Mouse (Mus musculus): Measurements from ENCODE around the gene Card14.

Card14 gene

DNA sequence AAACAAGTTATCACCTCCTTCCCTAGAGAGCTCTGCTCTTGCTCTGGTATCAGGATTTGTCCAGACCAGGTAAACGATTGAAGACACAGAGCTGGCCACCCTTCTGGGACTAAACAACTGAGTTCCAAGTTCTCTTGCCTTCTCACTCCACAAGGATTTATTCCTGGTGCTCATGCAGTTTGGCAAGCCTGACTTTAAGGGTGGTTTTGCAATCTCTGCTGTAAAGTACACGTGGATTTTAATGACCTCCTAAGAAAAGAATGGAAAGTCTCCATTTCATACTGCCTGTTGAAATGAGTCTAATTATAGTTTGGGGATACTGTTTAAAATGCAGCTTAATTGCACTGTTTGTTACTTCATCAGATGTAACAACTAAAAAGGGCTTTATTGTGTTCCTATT is 6.6 kb upstream of the Card14 start:
- no peak for DNase-seq (ENCODE audit: low read depth, low spot score)

DNA sequence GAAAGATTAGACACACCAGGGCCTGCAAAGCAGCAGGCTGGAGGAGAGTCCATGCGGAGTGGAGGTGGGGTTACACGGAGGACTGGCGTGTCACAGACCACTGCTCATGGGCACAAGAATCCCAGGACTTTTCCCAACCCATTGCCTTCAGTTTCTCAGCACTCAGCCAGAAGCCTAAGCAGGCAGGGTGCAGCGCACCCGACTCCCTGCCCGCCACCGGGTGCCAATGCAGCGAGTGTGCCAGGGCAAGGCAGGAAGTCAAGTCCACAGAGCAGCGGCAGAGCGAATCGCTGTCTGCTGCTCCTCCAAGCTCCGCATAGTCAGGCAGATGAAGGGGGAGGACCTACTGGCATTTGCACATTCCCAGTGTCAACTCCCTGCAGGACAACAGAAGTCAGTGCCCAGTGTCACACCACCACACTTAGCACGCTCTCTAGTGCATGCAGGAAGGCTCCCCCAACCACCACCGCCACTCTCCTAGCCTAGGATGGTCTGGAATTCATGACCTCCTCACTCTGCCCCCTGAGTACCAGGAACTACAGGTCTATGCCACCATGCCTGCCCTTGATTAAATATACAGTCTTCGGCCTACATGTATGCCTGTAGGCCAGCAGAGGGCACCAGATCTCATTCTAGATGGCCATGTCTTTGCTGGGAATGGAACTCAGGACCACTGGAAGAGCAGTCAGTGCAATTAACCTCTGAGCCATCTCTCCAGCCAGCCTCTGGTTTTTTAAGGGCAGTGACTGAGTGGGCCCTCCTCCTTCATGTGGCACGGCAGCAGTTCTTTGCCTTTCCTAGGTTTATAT is 2.5 kb upstream of the Card14 start:
- peak; percentile 63 for DNase-seq (ENCODE audit: low read depth, low spot score)

DNA sequence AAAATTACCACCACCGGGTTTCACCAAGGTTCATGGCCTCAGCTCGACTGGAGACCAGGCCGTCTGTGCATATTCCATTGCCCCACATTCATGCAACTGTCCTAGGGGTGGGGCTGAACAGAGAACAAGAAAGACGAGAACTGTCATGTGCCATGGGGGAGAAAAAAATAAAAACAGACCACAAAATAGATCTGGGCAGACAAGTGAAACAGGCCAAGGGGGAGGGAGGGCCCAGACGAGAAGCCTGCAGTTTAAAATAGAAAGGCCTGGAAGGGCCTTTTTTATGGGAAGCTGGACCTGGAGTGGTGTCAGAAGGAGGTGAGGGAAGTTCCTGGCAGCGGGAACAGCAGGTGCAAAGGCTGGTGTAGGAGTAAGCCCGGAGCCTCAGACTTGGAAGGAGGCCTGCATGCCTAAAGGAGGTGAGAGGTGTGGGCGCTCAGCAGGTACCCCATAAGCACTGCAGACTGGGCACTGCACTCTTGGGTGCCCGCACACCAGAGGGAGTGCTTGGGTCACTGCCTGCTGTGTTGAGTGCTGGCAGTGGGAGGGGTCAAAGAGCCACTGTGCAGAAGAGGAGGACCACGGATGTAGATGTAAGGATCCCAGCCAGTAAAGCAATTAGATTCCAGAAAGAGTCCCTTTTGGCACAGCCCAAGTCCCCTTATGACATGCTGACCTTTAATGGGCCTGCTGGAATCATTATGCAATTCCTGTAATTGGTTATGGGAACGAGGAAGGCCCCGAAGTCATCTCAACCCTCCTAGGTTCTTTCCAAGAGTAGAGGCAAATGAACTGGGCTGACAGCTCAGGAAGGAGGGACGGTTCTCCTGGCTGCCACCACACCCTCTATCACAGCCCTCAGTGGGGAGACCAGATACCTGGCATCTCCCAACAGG is 558 bp upstream of the Card14 start:
- DNase-seq (ENCODE audit: low read depth, low spot score): no peak

DNA sequence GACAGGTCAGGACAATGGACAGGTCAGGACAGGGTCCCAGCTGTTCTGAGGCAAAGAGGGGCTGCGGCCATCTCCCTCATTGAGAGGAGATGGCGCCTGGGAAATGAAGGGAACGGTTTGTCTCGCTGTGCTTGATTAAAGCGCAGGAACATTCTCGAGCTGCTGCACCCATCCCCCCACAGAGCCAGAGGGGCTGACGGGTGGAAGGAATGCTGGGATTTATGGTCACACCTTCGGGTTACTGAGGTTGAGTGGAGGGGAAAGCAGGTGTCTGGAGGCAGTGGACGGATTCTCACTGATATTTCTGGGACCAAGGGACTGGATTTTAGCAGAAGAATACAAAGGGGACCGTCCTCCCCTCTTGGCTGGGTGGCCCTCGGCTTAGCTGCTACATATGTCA is 348 bp downstream of the Card14 start:
- DNase-seq (ENCODE audit: low read depth, low spot score): no peak

DNA sequence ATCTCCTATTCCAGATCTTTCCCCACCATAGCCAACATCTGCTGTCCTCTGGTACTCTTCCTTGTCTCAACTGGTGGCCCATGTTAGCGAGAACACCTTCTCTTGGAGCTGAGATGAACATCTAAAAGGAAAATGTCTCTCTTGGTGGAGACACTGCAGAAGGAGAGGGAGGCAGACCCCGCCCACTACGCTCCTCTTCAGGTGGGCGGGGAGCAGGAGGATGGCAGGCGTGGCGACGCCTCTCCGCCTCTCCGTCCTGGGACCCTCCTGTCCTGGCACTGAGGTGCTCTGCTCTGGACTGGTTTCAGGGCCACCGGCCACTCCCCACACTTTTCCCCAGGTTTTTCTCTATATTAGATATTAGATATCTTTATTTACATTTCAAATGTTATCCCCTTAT is 3.1 kb downstream of the Card14 start:
- DNase-seq (ENCODE audit: low read depth, low spot score): no peak

DNA sequence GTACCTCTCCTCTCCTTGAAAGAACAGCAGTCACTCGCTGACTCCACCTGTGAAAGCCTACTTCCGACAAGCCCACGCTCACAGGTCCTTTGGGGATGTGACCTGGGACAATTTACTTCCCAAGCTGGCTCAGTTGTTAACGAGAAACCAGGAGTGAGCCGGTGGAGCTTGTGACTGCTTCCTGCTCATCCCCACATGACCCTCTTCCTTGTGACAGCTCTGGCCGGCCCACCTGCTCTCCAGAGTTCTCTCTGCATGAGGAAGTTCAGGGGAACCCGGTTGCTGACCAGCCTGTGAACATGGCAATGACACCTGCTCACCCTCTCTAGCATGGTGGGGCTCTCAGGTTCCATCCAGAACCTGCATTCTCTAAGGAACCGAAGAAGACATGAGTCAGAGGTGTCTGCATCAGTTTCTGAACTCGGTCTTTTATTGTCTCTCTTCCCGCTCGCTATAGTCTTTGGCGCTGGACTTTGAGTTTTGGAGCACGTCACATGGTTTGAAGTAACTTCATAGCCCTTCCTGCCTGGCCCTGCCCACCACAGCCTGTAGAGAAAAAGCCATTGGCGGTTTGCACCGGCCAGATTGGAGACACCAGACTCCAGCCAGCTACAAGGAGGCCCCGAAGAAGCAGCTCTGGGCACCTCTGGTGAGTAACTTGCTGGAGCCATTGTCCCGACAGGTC is 6.8 kb downstream of the Card14 start:
- no peak for DNase-seq (ENCODE audit: low read depth, low spot score)

DNA sequence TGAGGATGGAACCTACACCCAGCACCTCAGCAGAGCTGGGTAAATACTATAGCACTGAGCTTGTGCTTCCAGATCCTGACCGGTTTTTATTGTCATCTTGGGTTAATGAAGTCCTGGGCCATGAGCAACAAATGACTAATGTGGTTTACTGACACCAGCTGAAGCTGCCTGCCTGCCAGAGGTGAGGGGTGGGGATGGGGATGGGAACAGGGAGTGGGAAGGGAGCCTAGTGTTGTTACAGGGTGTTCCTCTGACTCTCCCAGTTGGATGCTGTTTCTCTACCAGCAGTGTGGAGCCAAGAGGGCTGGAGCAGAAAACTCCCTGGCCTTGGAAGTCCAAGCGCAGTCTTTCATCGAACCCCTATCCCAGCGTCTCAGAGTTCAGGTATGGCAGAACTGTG is 9.2 kb downstream of the Card14 start:
- DNase-seq (ENCODE audit: low read depth, low spot score): no peak

DNA sequence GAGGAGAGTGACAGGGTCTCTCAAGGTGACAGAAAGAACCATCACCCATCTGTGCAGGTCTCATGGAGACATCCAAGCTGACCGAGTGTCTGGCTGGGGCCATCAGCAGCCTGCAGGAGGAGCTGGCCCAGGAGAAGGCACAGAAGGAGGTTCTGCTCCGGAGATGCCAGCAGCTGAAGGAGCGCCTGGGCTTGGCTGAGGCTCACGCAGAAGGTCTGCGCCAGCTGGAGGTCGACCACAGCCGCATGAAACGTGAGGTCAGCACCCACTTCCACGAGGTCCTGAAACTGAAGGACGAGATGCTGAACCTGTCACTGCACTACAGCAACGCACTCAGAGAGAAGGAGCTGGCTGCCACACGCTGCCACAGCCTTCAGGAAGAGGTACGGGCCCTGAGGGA is 15.0 kb downstream of the Card14 start:
- no peak for DNase-seq (ENCODE audit: low read depth, low spot score)

DNA sequence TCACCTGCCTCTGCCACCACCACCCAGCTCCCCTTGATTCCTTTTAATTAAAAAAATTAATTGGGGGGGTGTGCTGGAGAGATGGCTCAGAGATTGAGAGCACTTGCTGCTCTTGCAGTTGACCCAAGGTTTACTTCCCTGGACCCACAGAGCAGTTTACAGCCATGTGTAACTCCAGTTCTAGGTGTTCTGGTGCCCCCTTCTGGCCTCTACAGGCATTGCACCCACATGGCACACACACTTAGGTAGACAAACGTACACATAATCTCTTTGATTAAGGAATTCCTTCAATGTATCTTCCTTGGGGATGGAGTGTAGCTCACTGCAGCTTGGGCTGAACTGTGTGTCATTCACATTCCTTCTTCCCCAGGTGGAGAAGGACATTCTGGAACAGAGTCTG is 17.5 kb downstream of the Card14 start:
- no peak for DNase-seq (ENCODE audit: low read depth, low spot score)

DNA sequence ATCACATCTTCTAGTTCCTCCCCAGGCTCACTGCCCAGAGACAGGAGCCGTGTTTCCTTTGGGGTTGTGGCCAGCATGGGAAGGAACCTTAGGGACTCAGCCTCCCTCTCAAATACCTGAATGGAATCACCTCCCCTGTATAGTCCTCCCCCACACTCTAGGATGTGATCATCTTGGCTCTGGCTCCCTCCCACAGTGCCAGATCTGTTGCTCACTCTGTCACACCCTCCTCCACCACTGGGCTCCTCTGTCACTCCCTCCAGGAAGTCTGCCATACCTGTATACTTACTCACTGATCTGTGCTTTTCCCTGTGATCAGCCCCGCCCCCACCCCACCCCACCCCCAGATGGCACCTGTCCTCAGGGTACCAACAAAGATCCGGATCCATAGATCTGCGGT is 23.0 kb downstream of the Card14 start:
- no peak for DNase-seq (ENCODE audit: low read depth, low spot score)

DNA sequence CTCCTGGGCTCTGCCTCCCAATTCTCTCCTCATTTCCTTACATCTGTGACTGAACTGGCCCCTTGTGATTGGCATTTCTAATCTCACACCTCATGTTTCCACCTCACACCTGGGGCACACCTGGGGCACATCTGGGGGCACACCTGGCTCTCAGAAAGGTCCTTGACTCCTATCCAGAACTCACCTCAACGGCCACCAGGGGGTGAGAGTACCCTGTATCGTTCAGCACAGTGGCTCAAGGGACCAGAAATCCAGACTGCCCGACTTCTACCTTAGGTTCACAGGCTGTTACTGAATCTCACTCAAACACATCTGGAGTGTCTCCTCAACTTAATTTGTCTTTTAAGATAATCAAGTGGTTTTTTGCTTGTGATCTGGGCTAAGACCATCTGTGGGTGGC is 24.4 kb downstream of the Card14 start:
- DNase-seq (ENCODE audit: low read depth, low spot score): no peak

DNA sequence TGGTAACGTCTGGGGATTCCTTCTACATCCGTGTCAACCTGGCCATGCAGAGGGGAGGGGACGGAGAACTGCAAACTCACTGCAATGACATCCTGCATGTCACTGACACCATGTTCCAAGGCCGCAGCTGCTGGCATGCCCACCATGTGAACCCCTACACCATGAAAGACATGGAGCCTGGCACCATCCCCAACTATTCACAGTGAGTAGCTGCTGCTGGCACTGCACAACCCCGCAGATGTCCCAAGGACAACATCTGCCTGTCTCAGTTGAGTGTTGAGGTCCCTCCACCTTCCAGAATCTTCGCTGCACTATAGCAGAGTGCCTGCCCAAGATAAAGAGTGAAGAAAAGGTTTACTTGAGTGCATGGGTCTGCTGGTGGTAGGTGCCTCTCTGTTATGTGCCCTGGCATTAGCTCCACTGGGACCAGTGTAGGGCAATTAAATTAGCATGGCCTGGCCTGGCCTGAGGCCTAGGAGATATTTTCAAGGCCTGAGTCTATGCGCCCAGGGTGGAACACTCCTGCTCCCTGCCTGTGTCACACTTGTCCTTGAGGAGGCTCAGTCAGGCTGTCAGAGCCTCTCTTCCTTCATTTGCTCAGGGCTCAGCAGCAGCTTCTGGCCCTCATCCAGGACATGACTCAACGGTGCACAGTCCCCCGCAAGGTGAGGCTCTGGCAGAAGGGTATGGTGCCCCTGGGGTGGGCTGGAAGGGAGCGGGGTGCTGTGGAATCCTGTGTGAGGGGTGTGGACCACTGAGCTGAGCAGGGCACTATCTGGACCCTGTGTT is 30.9 kb downstream of the Card14 start:
- no peak for DNase-seq (ENCODE audit: low read depth, low spot score)

DNA sequence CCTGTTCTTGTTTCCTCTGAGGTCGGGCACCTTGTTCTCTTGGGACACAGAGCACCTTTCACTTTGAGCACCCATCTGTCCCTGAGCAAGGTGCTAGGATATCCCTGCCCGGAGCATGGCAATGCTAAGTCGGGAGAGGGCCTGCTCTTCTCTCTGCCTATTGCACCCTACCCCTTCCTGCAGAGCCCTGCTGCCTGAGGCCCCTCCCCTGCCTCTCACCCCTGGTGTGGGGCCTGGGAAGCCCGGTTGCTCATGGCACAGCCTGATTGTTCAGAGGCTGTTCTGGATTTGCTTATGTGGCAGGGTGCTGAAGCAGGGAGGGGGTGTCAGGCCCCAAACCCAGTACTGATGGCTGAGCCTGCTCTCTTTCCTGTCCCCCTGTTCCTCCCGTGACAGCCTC is 31.6 kb downstream of the Card14 start:
- DNase-seq (ENCODE audit: low read depth, low spot score): no peak

DNA sequence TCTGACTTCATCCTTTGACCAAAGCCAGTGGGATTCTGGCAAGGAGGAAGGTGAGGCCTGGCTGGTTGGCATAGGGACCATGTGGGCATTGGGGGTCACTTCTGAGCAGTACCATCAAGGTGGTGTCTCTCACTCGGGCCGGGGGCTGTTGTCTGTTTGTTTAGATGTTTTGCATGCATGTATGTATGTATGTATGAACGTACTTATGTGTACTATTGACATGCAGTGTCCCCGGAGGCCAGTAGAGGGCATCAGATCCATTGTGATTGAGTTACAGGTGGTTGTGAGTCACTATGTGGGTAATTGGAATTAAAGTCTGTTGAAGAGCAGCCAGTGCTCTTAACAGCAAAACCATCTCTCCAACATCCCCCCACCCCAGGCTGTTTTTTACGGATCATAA is 32.1 kb downstream of the Card14 start:
- DNase-seq (ENCODE audit: low read depth, low spot score): peak; percentile 86

DNA sequence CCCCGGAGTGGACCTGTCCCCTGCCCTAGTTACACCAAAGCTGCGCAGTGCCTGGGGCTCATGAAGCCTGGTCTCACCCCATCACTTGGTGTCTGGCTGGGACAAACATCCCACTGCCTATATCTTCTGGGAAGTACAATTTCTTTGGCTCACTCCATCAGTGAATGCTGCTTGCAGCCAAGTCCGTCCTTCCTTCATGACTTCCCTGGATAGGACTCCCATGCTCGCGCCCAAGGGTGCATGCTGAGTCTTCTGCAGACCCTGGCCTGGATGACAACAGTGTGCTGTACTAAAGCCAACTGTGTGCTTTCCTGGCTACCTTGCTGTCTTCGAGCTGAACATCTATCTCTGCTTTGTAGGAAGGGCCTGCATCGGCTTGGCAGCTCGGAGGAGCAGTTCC is 36.6 kb downstream of the Card14 start:
- DNase-seq (ENCODE audit: low read depth, low spot score): no peak

DNA sequence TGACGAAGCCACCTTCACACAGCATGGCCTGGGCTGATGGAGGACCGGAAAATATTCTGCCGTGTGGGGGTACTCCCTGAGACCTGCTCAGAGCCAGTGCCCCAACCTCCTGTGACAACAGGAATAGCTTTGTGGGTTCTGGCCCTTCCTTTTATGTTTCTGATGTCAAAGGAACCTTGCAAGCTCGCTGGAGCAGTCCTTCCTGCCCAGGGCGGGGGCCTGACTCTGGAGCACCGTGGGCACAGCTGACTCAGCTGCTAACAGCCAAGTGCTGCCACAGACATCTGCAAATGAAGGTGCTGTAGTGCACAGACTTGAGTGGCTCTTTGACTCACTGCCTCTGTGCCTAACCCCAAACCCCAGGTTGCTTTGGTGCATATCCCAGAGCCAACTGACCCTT is 37.3 kb downstream of the Card14 start:
- peak; percentile 35 for DNase-seq (ENCODE audit: low read depth, low spot score)

DNA sequence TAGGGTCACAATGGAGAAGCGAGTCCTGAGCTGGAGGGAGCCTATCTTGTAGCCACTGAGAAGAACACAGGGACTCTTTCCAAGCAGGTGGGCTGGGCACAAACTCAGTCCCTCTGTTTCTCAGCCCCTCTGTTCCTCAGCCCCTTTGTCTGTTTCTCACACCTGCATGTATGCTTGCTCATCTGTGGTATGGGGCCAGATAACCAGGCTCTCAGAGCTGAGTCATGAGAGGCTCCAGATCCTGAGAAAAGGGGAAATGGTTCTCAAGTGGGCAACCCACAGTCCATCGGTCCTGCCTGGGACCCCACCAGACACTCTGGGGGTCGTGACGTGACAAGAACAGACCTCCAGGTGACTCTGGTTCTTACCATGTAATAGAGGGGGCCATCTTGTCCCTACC is 39.6 kb downstream of the Card14 start:
- no peak for DNase-seq (ENCODE audit: low read depth, low spot score)

DNA sequence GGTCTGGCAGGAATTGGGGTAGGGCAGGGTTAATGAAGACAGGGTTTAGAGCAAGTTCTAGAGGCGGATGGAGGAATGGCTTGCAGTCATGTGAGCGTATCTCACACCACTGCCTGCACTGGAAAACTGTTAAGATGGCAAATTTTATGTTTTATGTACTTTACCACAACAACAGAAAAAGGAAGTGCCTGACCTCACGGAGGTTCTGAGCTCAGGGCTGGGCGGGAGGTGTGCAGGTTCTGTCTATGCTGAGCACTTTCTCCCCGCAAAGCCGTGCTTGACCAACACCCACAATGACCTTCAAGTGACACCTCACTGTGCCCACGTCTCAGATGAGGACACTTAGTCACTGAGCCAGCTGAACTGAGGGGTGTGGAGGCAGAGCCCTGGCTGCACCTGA is 44.5 kb downstream of the Card14 start:
- DNase-seq (ENCODE audit: low read depth, low spot score): peak; percentile 72

DNA sequence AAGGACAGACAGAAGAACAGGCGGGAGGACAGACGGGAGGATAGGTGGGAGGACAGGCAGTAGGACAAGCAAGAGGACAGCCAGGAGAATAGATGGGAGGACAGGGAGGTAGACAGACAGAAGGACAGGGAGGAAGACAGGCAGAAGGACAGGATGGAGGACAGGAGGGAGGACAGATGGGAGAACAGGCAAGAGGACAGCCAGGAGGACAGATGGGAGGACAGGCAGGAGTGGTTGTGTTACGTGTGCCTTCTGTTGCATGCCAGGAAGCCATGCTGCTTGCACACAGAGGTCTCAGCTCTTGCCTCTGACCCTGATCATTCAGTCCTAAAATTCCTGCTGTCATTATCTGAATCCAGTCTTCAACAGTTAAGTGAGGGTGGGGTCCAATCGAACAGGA is 46.4 kb downstream of the Card14 start:
- DNase-seq (ENCODE audit: low read depth, low spot score): no peak

DNA sequence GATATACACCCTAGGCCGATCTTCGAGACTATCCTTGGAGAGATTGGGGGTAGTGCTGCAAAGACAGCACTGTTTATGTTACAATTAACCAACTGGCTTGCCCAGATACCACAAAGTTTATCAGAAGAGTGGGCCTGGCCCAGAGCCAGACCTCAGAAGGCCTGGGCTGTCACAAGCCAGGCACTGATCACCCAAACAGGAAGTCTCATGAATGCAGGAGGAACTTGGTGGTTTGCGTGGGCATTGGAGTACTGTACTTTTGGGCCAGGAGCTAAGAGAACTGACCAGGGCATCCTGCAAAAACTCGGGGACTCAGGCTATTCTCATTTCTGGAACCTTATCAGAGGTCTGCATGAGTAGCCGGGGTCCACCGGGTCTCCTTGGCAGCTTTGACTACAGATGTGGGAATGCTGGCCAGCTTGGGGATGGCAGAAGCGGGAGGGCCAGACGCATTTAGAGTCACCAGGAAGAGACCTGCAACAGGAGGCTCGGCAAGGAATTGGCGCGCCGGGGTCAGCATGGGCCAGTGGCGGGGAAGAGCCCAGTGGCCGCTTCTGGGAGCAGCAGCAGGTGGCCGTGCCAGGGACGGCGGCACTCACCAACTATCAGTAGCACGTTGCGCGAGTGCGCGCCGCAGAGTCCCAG is 47.4 kb downstream of the Card14 start:
- peak; percentile 81 for DNase-seq (ENCODE audit: low read depth, low spot score)
